Mouse (Mus musculus) spleen, adult 10 weeks (tissue): Measurements from ENCODE around the gene Pdia4. TPM values are rescaled to one million over a fixed set of nuclear protein-coding genes. Genes with fewer than 3 reads are reported as not detected.

Experiments used
- polyA plus RNA-seq: library from polyadenylated mRNA; stranded (reverse); fragments of 350-450 nt; fragmentation: Illumina TruSeq; extraction: RNeasy Lipid Tissue Mini Kit (QIAGEN cat#74804); gene quantifications from one replicate; pipeline ENCODE4 v1.2.3, GENCODE M21; 2015; ENCODE audit warnings: low replicate concordance; ENCODE audit not compliant: insufficient read depth

Pdia4 gene
- polyA plus RNA-seq: 307 TPM

GRCm38 (mm10) chr6:47813257-47813878 is at the start of gene Pdia4:
TSS of gene Pdia4 (minus strand) at chr6:47813430.

GRCm38 (mm10) chr6:47835482-47835983 is 22.3 kb upstream of the Pdia4 start, which contains the start of gene Zfp398:
TSS of gene Zfp398 (plus strand) at chr6:47835661.

GRCm38 (mm10) chr6:47830104-47831078 is 17.2 kb upstream of the Pdia4 start, which contains the start of gene Zfp786:
TSS of gene Zfp786 (minus strand) at chr6:47830867.

Other genes with a start within 250 kb of the Pdia4 start
- 98.5 TPM for gene Ezh2, start 218.1 kb downstream of the Pdia4 start, polyA plus RNA-seq
- 0.33 TPM for gene Zfp786, start 17.4 kb upstream of the Pdia4 start, polyA plus RNA-seq
- 23.8 TPM for gene Zfp398, start 22.2 kb upstream of the Pdia4 start, polyA plus RNA-seq
- 4.8 TPM for gene Zfp282, start 63.8 kb upstream of the Pdia4 start, polyA plus RNA-seq
- gene Zfp212, start 107.0 kb upstream of the Pdia4 start, polyA plus RNA-seq: 13.3 TPM
- 13.1 TPM for gene Zfp956, start 140.0 kb upstream of the Pdia4 start, polyA plus RNA-seq
- gene Zfp777, start 235.5 kb upstream of the Pdia4 start, polyA plus RNA-seq: 27.7 TPM